Mouse (Mus musculus): ENCODE measurements around the gene Pex6.

Pex6 gene

DNA sequence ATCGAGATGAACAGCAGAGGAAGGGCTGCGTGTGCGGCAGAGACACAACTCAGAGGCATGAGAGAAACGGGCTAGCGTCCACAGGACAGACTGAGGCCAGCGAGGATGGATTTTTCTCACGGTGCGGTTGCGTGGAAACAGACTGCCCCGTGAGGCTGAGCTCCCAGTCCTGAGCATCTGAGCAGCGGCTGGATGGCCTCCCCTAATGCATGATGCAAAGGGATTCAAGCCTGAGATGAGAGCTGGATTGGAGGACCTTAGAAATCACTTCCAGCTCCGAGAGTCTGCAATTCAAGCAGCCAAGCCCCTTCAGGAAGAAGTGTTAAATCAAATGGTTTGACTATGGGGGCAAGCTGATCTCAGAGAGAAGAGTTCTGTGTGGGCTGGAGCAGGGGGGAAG is 9.8 kb upstream of the Pex6 start:
- no peak for DNase-seq (ENCODE audit: low spot score)

DNA sequence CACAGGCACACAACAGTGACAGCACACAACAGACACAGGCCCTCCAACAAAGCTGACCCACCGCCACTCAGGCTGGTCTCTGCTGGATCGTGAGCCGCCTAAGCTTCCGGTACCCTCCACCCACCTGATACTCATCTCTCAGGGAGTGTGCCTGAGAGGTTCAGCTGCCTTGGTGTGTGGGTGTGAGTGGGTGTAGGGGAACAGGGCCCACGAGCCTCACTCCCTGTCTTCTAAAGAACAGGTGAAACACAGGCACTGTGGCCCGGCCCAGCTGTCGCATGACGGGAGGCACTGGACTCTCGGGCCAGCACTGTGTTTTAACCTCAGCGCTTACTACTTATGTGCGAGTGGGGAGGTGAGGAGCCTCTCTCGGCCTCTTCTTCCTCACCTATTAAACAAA is 9.2 kb upstream of the Pex6 start:
- DNase-seq (ENCODE audit: low spot score): no peak

DNA sequence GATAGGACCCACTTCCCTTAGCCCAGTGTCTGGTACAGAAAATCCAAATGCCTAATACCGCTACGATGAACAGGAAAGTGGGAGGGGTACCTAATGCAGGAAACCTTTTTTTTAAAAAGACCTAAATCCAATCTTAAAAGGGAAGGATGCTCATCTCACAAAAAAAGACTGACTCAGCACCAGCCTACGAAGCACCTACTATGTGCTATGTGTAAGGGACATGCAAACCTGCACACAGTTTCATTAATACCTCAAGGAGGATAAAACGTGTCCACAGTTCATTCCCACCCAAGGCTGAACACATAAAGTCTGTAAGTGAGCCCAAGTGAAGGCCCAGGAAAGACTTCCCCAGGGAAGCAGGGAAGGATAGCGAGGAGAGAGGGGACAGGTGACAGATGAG is 8.8 kb upstream of the Pex6 start:
- no peak for DNase-seq (ENCODE audit: low spot score)

DNA sequence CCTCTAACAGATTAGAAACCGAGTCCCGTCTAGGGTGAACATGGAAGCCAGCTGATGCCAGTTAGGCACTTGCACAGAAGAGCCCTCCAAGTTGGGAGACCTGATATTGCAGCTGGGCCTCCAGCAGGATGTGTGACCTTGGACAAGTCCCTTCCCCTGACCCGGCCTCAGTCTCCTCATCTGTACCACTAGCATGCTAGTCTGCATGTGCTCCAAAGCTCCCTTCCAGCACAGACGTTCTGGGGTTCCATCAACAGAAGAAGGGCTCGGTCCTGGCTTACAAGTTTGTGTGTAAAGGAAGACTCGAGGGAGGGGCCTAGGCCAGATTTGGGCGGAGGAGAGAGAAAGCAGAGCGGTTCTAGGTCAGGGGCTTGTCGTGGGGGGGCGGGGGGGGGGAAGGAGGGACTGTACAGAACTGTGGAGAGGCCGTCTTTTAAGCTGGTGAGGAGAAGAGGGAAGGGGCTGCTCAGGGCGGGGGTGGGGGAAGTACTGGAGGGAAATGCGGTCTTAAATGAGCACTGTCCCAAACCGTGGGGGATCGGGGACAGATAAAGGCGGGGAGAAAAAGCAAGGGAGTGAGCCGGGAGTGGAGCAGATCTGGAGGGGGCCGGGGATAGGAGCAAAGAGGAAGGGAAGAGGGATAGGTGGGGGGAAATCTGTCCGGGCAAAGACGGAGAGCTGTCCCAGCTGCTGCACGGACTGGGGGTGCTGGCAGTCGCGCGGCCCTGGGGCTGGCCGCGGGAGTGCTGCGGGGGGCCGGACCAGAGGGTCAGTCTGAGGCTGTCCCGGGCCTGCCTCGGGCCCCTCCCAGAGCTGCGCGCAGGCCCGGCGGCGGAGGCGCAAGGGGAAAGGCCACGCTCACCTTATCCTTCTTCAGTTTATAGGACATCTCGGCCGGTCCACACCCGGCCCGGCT is 7.0 kb upstream of the Pex6 start:
- no peak for DNase-seq (ENCODE audit: low spot score)

DNA sequence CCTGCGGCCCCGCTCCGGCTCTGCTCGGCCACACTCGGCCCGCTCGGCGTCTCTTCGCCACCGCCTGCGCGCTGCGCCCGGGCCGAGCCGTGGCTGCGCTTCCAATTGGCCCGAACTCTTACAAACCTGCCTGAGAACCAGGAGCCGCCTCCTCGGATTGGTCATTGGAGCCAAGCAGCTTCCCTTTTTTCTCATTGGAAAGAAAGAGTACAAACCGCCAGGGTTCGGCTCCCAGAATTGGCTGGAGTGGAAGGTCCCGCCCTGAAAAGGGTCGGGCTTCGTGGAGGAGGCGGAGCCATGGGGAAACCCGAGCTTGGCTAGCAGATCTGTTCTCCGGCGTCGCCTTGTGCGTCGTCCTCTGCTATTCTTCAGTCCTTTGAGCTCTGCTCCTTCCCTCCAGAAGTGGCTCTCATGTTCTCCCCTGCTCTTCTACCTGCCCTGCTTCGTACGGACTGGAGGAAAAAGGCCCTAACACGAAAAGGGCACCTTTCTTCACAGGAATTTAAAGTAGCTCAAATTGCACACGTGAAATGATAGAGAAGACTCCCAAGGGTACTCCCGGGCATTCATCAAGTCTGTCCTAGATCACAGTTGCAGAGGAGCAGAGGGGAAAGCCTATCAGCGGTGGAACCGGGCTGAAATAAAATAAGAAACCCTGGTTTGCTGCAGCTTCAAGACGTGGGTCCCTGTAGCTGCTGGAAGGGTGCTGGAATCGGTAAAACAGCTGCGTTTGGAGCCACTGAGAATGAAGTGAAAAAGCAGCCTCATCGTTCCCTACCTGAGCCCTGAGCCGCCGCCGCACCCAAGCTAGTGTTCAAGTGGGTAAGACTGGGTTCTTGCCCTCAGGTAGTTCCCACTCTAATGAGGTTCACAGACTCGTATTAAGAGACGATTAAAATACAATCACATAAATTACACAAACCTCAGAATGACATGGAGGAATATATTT is 6.1 kb upstream of the Pex6 start, which contains the start of gene Ppp2r5d:
Gene Ppp2r5d, minus strand, starts transcription at position 225 of the 949 bp plus-strand sequence.
- peak; percentile 99 for DNase-seq (ENCODE audit: low spot score)

DNA sequence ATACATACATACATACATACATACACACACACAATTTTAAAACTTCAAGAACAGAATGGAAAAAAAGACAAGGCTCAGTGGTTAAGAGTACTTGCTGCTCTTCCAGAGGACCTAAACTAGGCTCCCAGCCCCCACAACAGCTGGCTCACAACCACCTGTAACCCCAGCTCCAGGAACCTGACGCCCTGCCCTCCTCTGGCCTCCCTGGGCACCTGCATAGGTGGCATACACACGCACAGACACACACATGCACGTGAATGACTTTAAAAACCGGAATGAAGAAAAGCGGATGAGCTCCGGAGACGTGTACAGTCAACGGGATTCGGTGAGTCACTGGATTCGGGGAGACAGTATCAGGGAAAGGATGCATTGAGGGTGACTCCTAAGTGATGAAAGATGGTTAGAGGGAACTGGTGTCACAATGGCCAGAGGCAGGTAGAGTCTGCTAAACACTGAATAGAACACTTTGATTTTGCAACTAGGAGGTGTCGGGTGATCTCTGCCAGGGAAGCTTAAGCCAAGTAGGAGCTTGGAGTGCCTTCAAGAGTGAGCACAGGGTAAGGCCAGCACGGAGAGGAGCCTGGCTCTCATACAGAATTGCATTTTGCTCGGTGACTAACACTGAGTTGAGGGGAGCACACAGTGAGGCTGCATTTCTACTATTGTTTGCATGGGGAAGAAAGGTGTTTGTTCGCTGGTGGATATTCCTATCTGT is 4.7 kb upstream of the Pex6 start:
- peak; percentile 56 for DNase-seq (ENCODE audit: low spot score)

DNA sequence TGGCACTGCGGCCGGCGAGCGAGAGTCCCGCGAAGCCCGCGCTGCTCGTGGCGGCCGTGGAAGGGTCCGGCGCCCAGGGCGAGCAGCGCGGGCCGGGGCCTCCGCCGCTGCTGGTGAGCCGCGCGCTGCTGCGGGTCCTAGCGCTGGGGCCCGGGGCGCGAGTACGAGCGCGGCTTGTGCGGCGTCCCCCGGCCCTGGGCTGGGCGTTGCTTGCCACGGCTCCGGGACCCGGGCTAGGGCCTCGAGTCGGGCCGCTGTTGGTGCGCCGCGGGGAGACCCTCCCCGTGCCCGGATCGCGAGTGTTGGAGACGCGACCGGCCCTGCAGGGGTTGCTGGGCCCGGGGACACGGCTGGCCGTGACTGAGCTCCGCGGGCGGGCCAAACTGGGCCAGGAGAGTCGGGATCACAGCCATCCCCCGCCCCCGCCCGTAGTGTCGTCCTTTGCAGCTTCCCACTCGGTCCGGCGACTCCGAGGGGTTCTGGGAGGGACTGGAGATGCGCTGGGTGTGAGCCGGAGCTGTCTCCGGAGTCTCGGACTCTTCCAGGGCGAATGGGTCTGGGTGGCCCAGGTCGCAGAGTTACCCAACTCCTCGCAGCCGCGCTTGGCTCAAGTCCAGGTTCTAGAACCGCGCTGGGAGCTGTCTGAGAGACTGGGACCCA is 479 bp downstream of the Pex6 start:
- DNase-seq (ENCODE audit: low spot score): no peak

DNA sequence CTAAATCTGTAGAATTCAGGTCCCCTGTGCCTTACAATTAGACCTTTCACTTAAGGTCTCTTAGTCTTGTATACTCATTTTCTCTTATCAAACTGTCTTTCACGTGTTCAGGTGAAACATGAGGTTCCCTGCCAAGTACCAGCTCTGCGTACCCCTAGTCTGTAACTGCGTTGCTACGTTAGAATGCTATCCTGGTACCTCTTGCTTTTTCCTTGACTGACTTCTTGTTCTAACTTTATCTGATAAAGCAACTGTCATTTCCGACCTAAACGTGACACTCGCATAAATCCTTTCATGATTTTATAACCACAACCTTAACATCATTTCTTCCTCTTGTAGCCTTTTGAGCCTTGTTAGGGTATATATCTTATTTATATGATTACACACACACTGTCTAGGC is 1.2 kb downstream of the Pex6 start:
- no peak for DNase-seq (ENCODE audit: low spot score)

DNA sequence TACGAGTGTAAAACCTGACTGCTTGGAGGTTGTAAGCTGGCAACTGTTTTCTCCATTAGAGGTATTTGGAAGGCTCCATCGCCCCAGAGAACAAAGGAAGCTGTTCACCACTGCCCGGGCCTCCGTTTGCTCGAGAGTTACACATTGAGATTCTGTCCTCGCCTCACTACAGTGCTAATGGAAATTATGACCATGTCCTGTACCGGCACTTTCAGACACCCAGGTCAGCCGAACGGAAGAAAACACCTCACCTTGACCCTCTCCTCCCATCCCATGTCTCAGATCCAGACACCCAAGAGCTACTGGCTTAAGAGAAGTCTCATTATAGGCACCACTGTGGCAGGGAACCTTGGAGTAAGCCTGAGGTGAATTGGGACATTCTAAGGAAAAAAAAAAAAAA is 2.6 kb downstream of the Pex6 start:
- DNase-seq (ENCODE audit: low spot score): no peak

DNA sequence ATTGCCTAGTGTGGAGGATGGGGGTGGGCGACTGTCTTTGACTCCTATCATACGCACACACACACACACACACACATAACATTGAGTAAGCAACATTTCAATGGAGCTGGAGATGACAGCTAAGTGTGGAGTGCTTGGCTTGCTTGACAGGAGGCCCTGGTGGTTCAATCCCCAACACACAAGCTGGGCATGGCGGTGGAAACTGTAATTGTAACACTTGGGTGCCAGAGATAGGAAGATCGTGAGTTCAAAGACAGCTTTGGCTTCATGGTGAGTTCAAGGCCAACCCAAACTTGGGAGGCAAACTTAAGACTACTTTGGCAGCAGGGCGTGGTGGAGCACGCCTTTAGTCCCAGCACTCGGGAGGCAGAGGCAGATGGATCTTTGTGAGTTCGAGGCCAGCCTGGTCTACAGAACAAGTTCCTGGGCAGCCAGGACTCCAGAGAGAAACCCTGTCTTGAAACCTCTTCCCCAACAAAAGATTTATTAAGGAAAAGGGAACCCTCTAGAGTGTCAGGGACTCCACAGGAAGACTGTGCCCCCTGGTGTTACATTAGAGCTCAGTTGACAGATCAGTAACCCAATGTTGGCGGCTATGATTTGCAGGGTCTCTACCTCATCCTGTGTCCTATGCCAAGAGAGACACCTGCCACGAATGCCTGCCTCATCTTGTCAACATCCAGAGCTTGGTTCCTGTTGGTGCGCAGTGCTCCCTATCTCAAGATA is 3.7 kb downstream of the Pex6 start:
- DNase-seq (ENCODE audit: low spot score): no peak

DNA sequence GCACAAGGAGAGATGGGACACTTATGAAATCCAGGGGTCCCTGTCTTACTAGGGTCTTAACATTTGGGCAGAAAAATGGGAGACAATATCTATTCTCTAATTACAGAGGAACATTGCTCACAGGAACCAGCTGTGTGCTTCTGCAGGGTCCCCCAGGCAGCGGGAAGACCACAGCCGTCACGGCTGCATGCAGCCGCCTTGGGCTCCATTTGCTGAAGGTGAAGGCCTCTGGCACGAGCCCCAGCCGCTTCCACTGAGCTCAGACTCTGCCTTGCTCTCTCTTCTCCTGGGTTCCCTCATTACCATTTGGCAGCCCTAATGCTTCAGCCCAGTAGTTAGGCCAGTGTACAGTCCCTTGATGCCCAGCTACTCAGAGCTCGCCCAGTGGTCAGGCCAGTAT is 9.8 kb downstream of the Pex6 start:
- DNase-seq (ENCODE audit: low spot score): no peak

DNA sequence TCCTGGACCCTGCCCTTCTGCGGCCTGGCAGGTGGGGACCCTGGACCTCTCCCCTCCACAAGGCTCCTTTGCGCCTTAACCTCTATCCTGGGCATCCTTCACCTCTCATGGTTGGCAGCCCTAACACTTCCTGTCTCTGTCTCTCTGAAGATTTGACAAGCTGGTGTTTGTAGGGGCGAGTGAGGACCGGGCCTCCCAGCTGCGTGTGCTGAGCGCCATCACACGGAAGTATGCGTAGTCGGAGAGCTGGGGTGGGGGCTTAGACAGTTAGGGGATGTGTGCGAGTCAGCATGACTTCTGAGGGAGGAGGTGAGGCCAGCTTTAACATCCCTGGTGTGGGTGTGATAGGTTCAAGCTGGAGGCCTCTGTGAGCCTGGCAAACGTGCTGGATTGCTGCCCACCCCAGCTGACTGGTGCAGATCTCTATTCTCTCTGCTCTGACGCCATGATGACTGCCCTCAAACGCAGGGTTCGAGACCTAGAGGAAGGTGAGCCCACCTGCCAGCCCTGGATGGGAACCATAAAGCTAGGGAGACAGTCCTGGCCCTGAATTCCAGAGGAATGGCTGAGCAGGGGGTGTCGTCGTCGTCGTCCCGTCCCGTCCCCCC is 13.3 kb downstream of the Pex6 start:
- DNase-seq (ENCODE audit: low spot score): no peak

DNA sequence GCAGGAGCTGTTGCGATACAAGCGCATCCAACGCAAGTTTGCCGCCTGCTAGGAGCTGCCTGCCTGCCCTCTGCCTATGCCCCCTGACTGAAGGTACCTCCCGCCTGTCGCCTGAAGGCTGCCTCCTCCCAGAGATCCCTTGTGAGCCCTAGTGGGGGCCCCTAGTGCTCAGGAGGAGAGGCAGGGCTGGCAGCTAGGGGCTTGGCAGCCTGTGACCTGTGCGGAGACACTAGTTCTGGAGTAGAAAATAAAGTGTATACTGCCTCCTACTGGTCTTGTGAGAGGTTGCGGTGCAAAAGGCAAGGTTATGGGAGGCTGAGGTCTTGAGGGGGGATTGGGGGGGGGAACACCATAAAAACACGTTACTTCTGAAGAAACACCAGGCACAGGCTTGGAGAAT is 14.0 kb downstream of the Pex6 start:
- no peak for DNase-seq (ENCODE audit: low spot score)

DNA sequence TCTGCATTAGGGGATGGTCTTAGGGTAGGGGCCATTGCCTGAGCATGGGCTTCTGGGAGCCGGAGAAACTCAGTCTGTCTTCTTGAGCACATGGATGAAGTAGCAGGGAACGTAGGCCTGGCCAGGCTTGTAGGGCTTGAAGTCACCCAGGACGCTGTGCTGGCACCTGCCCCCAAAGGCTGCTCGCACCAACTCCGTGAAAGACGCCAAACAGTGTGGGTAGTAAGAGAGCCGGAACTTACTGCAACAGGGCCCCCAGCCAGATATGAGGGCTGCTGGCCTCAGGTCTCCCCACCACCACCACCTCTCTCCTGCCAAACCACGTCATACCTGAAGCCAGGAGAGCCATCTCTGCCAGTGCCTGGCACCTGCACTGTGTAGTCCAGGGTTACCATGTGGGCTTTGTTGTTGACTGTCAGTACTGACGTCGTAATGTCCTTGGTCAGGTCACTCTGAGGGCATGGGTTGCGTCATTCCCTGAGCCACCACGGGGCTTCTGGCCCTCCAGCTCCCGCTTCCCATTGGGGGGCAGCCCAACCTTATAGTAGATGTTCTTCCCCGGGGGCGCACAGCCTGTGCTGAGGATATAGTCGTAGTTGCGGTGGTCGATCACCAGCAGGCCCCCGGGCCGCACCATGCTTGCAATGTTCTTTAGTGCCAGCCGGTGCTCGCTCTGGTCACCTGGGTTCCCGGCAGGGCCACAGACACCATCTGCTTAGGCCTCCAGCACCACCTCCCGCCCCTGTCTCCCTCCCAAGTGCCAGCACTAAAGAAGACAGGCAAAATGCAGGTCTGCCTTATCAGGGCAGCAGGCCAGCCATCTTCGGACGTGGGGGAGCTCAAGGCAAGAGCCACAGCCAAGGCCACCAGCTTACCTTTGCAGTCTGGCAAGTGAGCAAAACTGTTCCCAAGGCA is 14.7 kb downstream of the Pex6 start:
- no peak for DNase-seq (ENCODE audit: low spot score)

DNA sequence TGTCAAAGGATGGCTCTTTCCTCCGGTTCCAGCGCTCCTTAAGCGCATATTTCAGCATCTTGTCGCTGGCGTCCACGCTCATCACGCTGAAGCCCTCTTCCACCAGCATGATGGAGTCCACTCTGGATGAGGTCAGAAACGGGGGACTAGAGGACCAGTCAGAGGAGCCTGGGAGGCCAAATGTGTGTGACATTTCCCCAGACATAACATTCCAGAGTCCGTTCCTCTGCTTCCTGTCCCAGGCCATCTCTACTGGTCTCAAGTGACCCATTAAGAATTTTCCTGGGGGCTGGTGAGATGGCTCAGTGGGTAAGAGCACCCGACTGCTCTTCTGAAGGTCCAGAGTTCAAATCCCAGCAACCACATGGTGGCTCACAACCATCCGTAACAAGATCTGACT is 16.0 kb downstream of the Pex6 start:
- DNase-seq (ENCODE audit: low spot score): no peak

DNA sequence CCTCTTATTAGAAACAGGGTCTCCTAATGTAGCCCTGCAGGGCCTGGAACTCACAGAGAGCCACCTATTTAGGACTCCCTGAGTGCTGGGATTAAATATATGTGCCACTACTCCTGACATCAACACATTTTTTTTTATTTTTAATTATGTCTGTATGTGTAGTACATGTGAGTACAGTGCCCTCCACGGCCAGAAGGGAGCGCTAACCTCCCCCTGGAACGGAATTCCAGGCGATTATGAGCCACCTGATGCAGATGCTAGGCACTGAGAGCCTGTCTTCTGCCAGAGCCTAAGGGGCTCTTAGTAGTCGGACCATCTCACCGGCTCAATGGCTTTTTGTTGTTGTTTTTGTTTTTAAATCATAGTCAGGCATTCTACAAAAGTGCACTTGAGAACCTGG is 16.8 kb downstream of the Pex6 start:
- DNase-seq (ENCODE audit: low spot score): peak; percentile 31

DNA sequence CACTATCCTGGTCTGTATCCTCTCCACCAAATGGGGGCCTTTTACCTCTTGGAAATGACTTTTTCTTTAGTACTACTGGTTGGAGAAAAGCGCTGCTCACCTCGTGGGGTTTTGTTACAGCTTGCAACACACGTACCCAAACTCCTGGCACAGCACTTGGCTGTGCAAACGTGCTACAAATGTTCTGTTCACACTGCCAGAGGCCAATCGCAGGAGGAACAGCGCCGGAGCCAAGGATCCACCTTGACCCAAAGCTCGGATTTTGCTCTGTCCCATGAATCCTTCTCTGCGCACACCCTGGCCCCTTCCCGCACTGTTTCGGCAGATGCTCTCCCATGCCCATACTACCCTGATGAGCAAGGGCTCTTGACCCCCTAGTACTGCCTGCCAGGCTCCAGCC is 17.2 kb downstream of the Pex6 start:
- DNase-seq (ENCODE audit: low spot score): no peak

DNA sequence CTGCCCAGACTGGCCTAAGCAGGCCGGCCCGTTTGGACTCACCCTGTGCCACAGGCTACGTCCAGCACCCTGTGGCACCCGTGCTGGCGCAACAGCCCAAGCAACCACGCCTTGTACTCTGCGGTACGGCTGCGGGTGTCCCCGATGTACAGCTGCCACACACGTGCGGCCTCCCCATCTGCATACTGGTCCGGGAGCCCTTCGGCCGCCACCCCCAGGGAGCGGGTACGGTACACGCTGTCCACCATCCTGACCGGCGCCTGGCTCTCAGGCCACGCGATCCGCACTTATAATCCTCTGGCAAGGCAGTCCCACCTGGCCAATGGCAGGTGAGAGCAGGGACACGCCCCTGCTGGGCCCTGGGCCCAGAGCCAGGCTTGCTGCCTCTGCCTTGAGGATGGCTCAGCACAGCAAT is 17.6 kb downstream of the Pex6 start, which contains the start of gene Gnmt:
Gene Gnmt, minus strand, starts transcription at position 265 of the 415 bp plus-strand sequence.
- DNase-seq (ENCODE audit: low spot score): peak; percentile 77

DNA sequence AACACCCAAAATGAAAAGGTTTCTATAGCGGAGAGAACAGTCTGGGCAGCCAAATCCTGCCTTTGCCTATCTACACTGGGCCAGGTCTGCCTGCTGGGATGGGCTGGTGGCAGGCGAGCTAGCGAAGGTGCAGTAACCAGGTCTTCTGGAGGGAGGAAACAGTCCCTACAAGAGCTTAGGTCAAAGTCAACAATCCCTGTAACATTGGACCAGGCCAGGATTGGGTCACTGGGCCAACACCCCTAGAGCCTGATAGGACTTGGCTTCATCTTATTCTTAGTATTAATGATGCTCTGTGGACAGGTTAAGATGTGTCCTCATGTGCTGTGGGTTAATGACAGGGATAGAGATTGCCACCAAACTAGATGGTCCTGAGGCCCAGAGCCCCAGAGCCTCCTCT is 22.8 kb downstream of the Pex6 start:
- no peak for DNase-seq (ENCODE audit: low spot score)
